Mouse (Mus musculus) cerebellum, adult 9-10 months (tissue): Measurements from ENCODE around the gene Cutal.
"Not testable (repeated sequence)": the region's sequence is repeated elsewhere in the genome, so short reads cannot be mapped to it uniquely, and the experiment has no call there.

ENCODE experiments used
- DNase-seq: peaks from one replicate; pipeline ENCODE4 v3.0.0; 2022

The Cutal gene

DNA sequence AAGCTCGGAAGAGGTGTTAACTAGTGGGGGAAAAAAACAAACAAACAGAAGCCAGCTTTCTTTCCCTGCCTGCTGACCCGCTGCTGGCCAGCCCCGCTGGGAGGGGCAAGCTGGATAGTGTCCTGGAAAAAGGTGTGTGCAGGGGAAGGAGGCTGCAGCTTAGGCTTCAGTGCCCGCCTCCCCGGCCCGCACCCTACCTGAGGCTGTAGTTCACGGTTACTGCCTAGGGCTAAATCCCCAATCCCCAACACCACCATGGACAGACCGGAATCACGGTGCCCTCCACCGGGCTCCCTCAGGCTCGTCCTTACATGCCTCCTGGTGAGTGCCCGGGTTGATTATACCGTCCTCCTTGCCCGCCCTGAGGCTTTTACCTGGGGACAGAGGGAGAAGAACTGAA lies at the start of gene Cutal:
Gene Cutal (plus strand): TSS at position 126 of the 400 bp plus-strand sequence.
- DNase-seq: no peak

DNA sequence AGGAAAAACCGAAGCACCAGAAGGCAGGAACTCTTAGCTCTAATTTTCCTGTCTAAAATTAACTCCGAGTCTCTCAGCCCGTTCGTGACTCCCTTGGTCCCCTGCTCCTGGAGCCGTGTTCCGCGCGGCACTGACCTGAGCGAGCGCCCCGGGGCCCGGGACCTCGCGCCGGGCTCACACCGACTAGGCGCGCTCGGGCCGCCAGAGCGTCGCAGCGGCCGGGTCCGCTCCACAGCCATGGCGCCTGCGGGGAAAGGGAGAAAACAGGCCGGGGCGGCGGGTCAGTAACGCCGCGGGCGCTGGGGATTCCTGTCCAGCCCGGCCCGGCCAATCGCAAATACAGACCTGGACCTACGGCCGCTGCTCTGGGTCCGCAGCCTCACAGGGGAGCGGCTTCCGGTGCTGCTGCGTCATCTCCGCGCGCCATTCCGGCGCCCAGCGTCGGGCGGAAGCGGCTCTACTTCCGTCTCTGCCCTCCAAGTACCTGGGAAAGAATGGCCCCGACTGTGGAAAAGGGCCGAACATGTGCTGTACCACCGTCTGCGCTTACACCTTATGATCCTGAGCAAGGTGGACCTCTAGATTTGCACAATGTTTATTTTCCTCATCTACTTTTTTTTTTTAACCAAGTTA lies 48.3 kb upstream of the Cutal start, which contains the start of gene Fbxw2:
Gene Fbxw2 (minus strand): TSS at position 485 of the 633 bp plus-strand sequence.
- peak; percentile 88 for DNase-seq

DNA sequence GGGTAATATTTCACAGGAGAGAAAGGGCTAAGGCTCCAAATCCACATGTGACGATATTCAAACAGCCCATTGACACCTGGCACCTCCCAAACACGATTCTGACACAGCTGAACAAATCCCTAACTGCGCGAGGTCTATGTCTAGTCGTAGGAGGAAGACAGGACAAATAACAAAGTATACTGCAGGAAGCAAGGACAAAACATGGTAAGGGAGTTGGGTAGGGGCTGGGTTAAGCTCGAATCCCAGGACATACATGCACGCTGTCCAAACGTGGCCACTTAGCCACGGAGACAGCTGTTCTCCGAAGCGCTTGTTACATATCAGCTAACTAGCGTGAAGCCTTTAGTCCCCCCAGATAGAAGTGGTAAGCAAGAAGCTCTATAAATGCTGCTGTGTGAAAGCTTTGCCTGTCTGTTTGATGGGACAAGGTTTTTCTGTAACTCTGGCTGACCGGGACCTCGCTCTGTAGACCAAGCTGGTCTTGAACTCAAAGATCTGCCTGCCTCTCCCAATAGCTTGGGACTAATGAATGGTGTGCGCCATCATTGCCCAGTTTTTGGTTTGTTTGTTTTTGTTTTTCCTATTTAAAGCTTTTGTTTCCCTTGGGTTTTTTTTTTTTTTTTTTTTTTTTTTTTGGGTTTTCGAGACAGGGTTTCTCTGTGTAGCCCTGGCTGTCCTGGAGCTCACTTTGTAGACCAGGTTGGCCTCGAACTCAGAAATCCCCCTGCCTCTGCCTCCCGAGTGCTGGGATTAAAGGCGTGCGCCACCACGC lies 47.5 kb upstream of the Cutal start:
- no peak for DNase-seq

DNA sequence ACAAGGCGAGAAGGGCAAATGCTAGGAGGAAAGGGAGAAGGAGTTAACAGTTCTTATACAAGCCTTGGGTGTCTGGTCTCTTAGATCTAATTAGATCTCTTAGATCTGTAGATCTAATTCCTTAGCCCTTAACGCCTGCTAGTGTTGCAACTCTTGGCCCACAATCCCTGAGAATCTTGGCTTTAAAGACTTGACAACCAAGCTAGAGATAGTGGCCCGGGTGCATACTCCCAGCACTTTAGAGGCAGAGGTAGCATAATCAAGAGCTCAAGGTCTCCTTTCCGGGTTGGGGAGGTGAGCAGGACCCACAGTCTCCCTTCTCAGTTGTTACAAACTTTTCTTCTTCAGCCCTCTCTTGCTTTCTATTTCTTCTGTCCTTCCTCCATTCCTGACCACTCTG lies 46.6 kb upstream of the Cutal start:
- no peak for DNase-seq

DNA sequence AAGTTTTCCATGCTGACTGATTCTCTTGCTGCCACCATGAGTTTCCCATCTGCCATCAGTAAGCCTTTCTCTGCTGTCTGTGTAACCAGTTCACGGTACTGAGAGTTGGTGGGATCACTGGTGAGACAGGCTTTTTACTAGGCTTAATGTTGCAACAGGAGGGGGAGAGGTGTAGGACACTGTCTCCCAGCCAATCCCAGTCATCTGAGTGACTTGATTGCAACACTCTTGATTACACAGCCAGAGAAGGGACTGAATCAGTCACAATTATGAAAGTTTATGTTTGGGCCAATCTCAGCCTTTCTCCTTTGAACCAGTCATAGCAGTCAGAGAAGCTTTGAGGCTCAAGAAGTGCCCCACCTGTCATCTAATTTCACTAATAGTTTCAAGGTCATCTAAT lies 46.2 kb upstream of the Cutal start:
- DNase-seq: no peak

DNA sequence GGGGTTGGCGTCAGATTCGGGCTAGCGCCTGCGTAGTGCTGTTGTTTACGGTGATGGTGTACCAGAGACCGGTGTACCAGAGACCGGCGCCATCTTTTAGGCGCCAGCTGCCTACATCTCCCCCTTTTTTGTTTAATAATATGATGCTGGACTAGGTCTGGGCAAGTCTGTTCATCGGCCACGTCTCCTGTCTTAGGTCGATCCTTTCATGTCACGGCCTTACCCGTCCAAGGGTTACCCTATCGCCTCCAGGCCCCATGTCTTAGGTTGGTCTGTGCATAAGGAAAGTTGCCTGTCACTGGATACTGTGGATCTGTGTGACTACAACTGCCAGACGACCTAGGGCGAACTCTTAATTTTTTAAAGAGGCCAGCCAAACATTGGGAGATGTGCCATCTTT lies 44.1 kb upstream of the Cutal start:
- not testable (repeated sequence) for DNase-seq

DNA sequence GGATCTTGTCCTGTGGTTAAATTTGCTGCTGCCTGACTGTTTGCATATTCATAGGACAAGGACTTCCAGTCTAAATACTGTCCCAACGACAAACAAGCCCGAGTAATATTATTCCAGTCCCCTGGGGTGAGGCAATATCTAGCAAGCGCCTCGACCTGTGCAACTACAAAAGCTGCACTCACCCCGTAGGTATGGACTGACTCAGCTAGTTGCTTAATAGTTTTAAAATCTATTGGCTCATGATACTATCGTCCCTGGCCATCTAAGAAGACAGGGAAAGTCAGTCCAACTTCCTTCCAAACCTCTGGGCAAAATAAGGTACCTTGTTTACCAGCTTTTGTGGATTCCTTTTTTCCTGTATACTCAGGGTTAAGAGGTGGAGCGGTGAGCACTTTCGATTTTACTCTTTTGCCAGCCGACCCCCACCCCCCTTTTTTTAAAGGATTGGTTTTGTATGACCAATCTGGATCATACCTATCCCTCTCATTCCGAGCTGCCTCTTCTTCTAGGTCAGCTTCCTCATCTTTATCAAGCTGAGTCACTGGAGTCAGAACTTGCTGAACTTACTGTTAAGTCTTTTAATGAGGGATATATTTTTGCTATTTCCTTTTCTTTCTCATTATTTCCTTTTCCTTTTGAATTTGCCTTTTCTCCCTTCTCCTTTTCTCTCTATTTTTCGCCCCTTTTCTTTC lies 41.3 kb upstream of the Cutal start, which contains the start of gene Gm34653:
Gene Gm34653 (plus strand): TSS at position 242 of the 692 bp plus-strand sequence.
- not testable (repeated sequence) for DNase-seq

DNA sequence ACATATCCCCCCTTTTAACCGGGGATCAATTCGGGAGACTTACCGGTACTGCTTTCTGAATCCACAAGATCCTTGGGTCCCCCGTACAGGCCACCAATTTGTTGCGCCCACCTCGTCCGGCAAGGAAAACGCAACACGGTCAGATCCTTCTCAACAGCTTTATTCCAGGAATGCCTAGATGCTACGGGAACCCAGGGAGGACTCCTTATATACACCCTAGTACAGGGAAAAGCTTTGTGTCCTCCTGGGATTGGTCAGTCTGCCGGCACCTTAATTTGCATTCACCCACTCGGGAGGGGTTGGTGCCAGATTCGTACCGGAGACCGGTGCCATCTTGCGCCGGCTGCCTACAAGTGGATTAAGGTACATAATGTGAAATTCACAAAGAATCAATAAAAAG lies 40.6 kb upstream of the Cutal start:
- no peak for DNase-seq

DNA sequence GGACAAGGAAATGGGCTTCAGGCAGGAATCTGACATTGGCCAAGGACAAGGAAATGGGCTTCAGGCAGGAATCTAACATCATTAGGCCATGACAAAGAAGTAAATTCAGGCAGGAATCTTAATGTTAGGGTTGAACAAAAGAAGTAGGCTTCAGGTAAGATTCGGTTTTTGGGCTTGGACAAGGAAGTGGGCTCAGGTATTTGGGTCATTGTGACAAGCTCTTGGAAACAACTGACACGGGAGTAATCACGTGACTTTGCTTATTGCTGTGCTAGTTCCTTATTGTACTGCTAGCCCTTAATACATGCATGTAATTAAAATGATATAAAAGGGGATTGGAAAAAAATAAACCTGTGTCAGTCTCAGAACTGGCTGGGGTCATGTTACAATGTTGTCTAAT lies 38.5 kb upstream of the Cutal start:
- no peak for DNase-seq

DNA sequence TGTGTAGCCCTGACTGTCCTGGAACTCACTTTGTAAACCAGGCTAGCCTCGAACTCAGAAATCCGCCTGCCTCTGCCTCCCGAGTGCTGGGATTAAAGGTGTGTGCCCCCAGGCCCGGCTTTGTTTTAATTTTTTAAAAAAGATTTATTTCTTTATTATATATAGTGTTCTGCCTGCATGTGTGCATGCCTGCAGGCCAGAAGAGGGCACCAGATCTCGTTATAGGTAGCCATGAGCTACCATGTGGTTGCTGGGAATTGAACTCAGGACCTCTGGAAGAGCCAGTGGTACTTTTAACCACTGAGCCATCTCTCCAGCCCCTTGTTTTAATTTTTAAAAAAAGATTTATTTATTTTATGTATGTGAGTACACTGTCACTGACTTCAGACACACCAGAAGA lies 34.1 kb upstream of the Cutal start:
- DNase-seq: not testable (repeated sequence)

DNA sequence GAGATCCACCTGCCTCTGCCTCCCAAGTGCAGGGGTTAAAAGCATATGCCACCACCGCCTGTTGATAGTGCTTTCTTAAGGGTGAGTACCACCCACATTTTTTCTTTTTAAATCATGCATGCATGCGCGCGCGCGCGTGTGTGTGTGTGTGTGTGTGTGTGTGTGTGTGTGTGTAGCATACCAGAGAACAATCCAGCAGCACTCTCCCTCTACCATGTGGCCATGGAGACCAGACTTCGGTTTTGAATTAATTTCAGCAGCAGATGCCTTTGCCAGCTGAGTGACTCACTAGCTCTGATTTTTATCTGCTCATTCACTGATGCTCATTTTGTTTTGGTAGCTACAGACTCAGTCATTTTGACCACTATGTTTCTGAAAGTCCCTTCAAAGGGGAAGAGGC lies 32.5 kb upstream of the Cutal start:
- no peak for DNase-seq

DNA sequence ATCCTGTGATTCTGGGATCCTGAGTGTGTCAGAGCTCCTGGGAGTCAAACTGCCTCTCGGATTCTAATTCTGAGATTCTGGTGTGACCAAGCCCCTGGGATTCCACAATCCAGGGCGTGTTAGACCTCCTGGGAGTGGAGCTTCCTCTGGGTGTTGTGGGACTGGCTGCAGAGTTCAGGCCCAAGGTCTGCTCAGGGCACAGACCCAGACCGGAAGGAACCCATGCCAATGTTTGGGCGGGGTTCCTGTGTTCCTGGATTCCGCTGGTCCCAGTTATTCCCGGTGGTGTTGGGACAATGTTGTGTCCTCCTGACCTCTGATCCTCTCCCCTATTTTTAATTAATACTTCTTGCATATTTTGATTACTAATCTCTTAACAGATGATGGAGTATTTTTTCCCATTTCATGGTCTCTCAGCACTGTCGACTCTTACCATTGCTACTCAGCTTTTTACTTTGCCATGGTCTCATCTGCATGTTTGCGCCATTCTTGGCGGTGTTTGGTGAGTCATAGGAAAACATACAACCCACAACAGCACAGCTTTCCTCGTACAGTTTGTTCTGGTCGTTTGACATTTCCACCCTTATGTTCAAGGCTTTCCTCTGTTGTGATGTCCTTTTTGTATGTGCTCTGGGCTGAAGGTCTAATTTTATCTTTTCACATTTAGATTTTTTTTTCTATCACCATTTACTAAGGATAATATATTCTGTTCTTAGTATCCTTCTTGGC lies 30.8 kb upstream of the Cutal start:
- no peak for DNase-seq

DNA sequence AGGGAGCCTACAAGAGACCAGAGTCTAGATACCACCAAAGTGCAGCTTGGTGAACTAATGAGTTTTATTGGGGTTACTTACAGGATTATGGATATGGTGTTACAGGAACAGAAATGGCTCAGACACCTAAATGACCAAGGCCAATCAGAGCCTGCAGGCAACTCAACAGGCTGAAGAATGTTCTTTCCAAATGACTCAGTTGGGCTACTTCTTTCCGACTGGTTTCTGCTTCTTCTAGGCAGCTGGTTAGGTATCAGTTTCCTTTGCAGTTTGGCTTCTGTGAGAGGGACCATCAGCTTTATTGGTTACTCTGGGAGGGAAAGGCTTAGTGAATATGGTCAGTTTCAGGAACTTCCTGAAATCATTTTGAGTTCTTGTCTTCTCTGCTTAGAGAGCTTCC lies 26.5 kb upstream of the Cutal start:
- DNase-seq: no peak

DNA sequence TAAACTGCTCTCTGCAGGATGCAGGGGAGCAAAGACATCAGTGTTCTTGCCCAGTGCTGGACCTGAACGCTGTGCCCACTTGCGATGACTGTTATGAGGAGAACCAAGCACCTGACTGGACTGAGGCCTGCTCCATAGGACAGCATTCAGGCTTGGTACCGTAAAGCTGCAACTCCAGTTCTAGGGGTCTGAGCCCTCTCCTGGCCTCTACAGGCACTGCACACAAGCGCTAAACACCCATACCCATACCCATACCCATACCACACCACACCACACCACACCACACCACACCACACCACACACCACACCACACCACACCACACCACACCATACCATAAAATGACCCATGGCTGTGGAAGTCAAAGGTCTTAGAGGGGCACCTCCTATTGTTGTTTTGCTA lies 18.9 kb upstream of the Cutal start:
- no peak for DNase-seq

DNA sequence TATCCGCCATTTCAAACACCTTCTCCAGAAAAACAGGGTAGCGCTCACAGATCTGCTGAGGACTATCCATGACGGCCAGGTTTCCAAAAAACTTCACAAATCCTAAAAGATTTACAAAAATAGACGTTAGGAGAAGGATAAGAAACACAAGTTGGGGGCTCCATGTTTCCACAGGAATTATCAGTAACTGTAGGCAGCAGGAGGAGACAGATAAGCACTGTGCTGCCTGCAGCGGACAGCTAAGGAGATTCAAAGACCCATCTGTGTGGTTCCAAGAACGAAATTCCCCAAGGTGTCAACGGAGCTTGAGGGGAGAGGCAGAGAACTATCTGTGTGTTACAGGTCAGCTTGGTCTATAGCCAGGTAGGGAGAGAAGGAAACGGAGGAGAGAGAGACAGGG lies 16.5 kb upstream of the Cutal start:
- no peak for DNase-seq

DNA sequence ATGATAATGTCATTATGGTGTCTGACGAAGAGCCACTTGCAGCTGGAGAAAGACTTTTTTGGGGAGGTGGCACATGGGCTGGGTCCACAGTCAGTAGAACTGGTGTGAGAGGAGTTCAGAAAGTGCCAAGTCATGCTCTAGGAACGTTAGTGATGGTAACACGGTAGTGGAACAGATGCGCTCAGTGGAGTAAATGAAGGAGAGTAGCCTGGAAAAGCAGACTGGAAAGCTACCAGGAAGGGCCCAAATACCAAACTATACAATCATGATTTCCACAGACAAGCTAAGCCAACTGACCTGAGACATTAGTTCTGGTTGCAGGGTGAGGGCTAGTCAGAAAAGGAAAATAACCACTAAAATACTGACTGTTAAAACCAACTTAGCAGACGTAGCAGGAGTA lies 4.5 kb upstream of the Cutal start:
- DNase-seq: peak; percentile 17

DNA sequence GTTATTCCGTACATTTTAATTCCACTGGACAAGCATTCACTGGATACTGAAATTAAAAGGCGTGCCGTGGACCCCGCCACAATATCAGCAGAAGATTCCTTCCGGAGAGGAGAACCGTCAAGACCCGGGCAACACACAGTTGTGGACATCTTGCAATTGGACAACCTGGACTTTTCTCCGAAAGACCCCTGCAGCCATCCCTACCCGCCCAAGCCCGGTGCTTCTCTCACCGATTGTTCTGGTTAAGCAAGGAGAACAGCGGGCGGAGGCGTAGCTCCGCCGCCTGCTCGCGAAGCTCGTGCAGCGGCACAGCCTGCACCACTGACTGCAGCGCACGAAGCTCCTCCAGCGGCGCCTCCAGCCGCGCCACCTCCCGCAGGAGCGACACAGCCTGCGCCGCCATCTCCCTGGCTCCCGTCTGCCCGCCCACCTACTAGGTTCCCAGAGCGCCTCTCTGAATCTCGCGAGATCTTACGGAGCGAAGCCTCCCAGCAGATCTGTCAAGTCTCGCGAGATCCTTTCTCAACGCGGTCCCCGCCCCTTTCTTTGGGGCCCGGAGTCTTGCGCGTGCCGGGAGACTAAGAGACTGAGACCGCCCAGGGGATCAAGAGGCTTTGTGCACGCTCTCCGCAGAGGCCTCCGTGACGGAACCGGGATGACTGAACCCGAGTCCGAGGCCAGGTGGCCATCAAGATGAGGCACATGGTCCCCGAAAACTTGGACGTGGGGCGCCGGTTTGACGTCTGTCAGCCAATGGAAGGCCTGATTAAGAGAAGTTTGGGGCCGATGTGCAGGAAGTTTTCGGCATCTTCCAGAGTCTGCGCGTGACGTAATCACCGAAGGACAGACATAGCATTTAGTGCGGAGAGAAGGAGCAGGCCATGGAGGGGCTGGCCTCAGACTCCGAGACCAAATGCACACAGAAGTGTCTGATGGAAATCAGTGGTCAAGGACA lies 3.4 kb upstream of the Cutal start:
- peak; percentile 95 for DNase-seq

DNA sequence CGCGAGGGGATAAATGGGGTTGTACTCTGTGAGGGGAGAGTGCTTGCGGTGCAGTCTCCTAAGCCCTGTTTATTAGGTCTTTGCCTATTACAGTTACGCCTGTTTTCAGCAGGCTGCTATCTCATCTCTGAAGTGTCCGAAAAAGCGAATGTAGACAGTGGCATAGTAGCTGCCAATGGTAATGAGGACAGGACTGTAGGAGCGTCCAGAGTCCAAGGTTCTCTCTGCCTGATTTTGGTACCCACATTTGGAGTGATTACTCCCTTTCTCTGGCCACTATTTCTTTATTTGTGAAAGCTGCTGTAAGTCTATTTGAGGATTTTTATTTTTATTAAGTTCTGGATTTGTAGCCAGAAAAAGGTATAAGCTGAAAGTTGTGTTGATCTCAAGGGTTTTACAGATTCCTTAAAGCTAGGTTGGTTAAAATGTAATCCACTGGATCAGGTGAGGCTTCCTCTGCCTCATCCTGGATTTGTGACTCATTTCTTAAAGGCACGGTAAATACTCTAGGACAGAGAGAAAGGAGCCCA lies 685 bp downstream of the Cutal start, which contains the start of gene Psmd5:
Gene Psmd5 (minus strand): TSS at position 153 of the 530 bp plus-strand sequence.
- DNase-seq: no peak

DNA sequence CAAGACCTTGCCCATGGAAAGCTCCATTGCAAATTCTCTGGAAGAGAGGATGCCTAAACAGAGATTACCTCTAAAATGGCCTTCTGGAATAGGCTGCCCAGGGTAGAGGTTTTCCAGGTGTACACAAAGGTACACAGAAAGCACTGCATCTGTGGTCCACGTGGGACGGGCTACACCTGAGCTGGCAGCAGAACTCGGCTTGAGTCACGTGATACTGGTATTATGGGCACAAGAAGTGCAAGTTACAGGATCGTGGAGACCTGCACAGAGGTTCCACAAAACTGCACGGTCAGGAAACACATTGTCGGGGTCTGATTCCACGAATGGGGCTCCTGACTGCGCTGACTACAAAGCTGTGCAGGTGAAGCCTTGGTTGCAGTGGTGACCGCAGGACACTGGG lies 5.9 kb downstream of the Cutal start:
- DNase-seq: no peak

DNA sequence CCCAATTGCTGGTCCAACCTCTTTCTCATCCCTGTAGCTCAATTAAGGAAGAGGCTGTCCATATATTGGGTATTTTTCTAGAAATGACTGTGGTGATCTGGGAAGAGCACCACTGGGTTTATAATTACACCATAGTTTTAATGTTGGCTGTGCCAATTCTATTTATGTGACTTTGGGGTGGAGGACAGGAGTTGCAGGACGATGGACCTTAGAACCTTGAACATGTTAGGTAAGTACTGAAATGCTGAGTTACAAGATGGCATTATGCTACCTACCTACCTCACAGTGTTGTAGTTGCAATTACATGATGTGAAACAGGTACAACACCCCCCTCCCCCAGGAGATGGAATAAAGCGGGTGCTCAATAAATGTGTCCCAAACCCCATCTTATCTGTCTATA lies 8.6 kb downstream of the Cutal start:
- DNase-seq: no peak

DNA sequence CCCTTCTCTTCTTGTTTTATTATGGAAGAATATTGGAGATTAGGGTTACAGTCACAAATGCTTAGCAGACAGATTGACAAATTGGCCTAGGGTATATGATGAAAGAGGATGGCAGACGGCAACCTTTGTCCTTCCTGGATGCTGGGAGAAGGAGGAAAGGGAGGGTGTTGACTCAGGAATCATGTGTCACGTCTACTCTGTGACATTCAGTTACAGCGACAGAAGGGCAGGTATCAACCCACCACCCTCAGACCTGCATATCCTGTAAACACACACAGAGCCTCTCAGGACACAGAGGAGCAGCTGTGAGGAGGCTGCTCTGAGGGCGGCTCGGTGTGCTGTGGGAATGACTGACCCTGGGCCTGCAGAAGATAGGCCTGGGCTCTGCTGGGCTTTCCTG lies 9.0 kb downstream of the Cutal start:
- DNase-seq: no peak

DNA sequence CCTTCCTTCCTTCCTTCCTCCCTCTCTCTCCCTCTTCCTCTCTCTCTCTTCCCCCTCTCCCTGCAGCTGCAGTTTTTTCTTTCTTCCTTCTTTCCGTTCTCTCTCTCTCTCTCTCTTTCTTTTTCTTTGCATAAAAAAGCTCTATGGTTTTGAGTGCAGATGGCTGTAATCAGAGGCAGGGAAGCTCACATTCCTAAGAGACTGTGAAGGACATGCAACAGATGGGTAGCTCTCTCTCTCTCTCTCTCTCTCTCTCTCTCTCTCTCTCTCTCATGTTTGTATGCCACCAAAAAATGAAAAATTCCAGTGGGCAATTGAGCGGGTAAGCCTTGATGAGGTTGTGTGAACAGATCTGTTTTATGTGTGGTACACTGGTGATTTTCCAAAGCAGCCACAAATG lies 10.0 kb downstream of the Cutal start:
- DNase-seq: no peak
